Mouse (Mus musculus) megakaryocyte, embryonic 14.5 days (primary cell): ENCODE data around the gene Ctsa.

Source experiments
- FLI1 ChIP-seq: IDR thresholded peaks from 2 replicates; pipeline ENCODE4 v1.6.1; 2012; ENCODE audit warnings: low read length, inconsistent platforms, mixed read lengths
- GATA1 ChIP-seq: IDR thresholded peaks from 3 replicates; pipeline ENCODE4 v1.6.1; 2012; ENCODE audit warnings: mixed read lengths, low read length, inconsistent platforms, borderline replicate concordance

- TF ChIP-seq GATA1 (no peak), FLI1 (no peak)
Measured at GRCm38 (mm10) chr2:164829090-164829489, 3.6 kb upstream of the Ctsa start.
